Mouse (Mus musculus) hindbrain, embryonic 15.5 days (tissue): ENCODE data around the gene Osm. TPM values are rescaled to one million over a fixed set of nuclear protein-coding genes. Genes with fewer than 3 reads are reported as not detected.

Experiments used
- ATAC-seq: fragments of 200-750 bp; cut with Nextera tagmentation; 2 replicates; pipeline ENCODE4 v1.8.0; 2017; ENCODE audit warnings: low read depth, moderate number of reproducible peaks, moderate TSS enrichment; ENCODE audit not compliant: low FRiP score
- H3K27ac ChIP-seq: fragments of 300-500 bp; sonication (generic); replicated peaks from 2 replicates; pipeline ENCODE4 v1.5.1; 2015; ENCODE audit warnings: mild to moderate bottlenecking, inconsistent platforms
- H3K27me3 ChIP-seq: fragments of 300-500 bp; sonication (generic); 2 replicates; pipeline ENCODE4 v1.6.1; 2015; ENCODE audit warnings: control low read depth, inconsistent platforms
- H3K36me3 ChIP-seq: fragments of 300-500 bp; sonication (generic); 2 replicates; pipeline ENCODE4 v1.6.1; 2015; ENCODE audit warnings: control low read depth, inconsistent platforms
- H3K4me1 ChIP-seq: fragments of 300-500 bp; sonication (generic); replicated peaks from 2 replicates; pipeline ENCODE4 v1.6.1; 2015; ENCODE audit warnings: control low read depth, inconsistent platforms
- H3K4me2 ChIP-seq: fragments of 300-500 bp; sonication (generic); 2 replicates; pipeline ENCODE4 v1.6.1; 2015; ENCODE audit warnings: moderate library complexity, mild to moderate bottlenecking, inconsistent platforms
- H3K4me3 ChIP-seq: fragments of 300-500 bp; sonication (generic); 2 replicates; pipeline ENCODE4 v1.5.1; 2015; ENCODE audit warnings: mild to moderate bottlenecking, inconsistent platforms
- H3K9ac ChIP-seq: fragments of 300-500 bp; sonication (generic); 2 replicates; pipeline ENCODE4 v1.6.1; 2015; ENCODE audit warnings: inconsistent platforms
- H3K9me3 ChIP-seq: fragments of 300-500 bp; sonication (generic); 2 replicates; pipeline ENCODE4 v1.6.1; 2016; ENCODE audit warnings: control low read depth, inconsistent platforms
- WGBS: fragments of 180-500 bp; shearing (Covaris S2); methylation state at CpG from one replicate; pipeline ENCODE4 v1.1.7; 2015; 5-methylcytosine and 5-hydroxymethylcytosine counted together
- polyA plus RNA-seq: library from polyadenylated mRNA; unstranded; fragments of >200 nt; fragmentation: Nextera tagmentation; extraction: Ambion mirVana; gene quantifications from 2 replicates; pipeline ENCODE4 v1.2.1, GENCODE M21; 2015

The Osm gene
- polyA plus RNA-seq, 1 experiment from 2014 or later = not detected

GRCm38 (mm10) chr11:4229841-4230240, 6.4 kb upstream of the Osm start:
- Histone ChIP-seq H3K9me3 (no peaks in the 10 kb centered on the region), H3K9ac (no peak overlapping the region), H3K36me3 (no peaks in the 10 kb centered on the region), H3K27me3 (no peaks in the 10 kb centered on the region), H3K4me3 (no peak overlapping the region), H3K27ac (no peak overlapping the region), H3K4me1 (no peaks in the 10 kb centered on the region), H3K4me2 (no peak overlapping the region)
- ATAC-seq = no peak
- WGBS = 77% methylated on average over 4 of the region's 4 CpGs

GRCm38 (mm10) chr11:4231435-4231834, 4.8 kb upstream of the Osm start:
- no peaks in the 10 kb centered on the region for H3K4me1 ChIP-seq
- H3K9ac ChIP-seq = no peak overlapping the region
- no peaks in the 10 kb centered on the region for H3K36me3 ChIP-seq
- no peak overlapping the region for H3K4me3 ChIP-seq
- ATAC-seq = no peak
- no peak overlapping the region for H3K27ac ChIP-seq
- no peaks in the 10 kb centered on the region for H3K9me3 ChIP-seq
- WGBS = 93% methylated on average over 2 of the region's 2 CpGs
- H3K4me2 ChIP-seq = no peak overlapping the region
- no peaks in the 10 kb centered on the region for H3K27me3 ChIP-seq

- no peak for ATAC-seq
- Histone ChIP-seq H3K27me3 (no peaks in the 10 kb centered on the region), H3K4me2 (no peak overlapping the region), H3K4me3 (no peak overlapping the region), H3K9me3 (no peaks in the 10 kb centered on the region), H3K4me1 (no peaks in the 10 kb centered on the region), H3K27ac (no peak overlapping the region), H3K9ac (no peak overlapping the region), H3K36me3 (no peaks in the 10 kb centered on the region)
- 75% methylated on average over 12 of the region's 12 CpGs for WGBS
Measured at GRCm38 (mm10) chr11:4232644-4233043, 3.6 kb upstream of the Osm start.

- 88% methylated on average over 6 of the region's 6 CpGs for WGBS
- ATAC-seq = no peak
- Histone ChIP-seq H3K4me1 (no peaks in the 10 kb centered on the region), H3K36me3 (no peaks in the 10 kb centered on the region), H3K9ac (no peak overlapping the region), H3K27me3 (no peaks in the 10 kb centered on the region), H3K4me2 (no peak overlapping the region), H3K4me3 (no peak overlapping the region), H3K9me3 (no peaks in the 10 kb centered on the region), H3K27ac (no peak overlapping the region)
Measured at GRCm38 (mm10) chr11:4235052-4235655, 1.1 kb upstream of the Osm start.

GRCm38 (mm10) chr11:4236546-4237067, 387 bp downstream of the Osm start:
- H3K4me1 ChIP-seq = no peaks in the 10 kb centered on the region
- no peak for ATAC-seq
- H3K9ac ChIP-seq = no peak overlapping the region
- 92% methylated on average over 21 of the region's 21 CpGs for WGBS
- H3K4me2 ChIP-seq = no peak overlapping the region
- H3K9me3 ChIP-seq = no peaks in the 10 kb centered on the region
- no peak overlapping the region for H3K4me3 ChIP-seq
- no peak overlapping the region for H3K27ac ChIP-seq
- H3K36me3 ChIP-seq = no peaks in the 10 kb centered on the region
- no peaks in the 10 kb centered on the region for H3K27me3 ChIP-seq

- no peak for ATAC-seq
- no peaks in the 10 kb centered on the region for H3K36me3 ChIP-seq
- no peaks in the 10 kb centered on the region for H3K4me1 ChIP-seq
- no peak overlapping the region for H3K27ac ChIP-seq
- no peaks in the 10 kb centered on the region for H3K27me3 ChIP-seq
- no peak overlapping the region for H3K9ac ChIP-seq
- H3K9me3 ChIP-seq = no peaks in the 10 kb centered on the region
- 83% methylated on average over 18 of the region's 18 CpGs for WGBS
- H3K4me3 ChIP-seq = no peak overlapping the region
- no peak overlapping the region for H3K4me2 ChIP-seq
Measured at GRCm38 (mm10) chr11:4237389-4237912, 1.2 kb downstream of the Osm start.

GRCm38 (mm10) chr11:4238167-4238566, 1.9 kb downstream of the Osm start:
- Histone ChIP-seq H3K4me1 (no peaks in the 10 kb centered on the region), H3K4me3 (no peak overlapping the region), H3K9ac (no peak overlapping the region), H3K9me3 (no peaks in the 10 kb centered on the region), H3K4me2 (no peak overlapping the region), H3K27me3 (no peaks in the 10 kb centered on the region), H3K36me3 (no peaks in the 10 kb centered on the region), H3K27ac (no peak overlapping the region)
- no peak for ATAC-seq
- 90% methylated on average over 6 of the region's 6 CpGs for WGBS

- ATAC-seq = no peak
- WGBS = 92% methylated on average over 23 of the region's 23 CpGs
- Histone ChIP-seq H3K9ac (no peak overlapping the region), H3K27ac (no peak overlapping the region), H3K4me1 (no peaks in the 10 kb centered on the region), H3K4me2 (no peak overlapping the region), H3K36me3 (no peaks in the 10 kb centered on the region), H3K4me3 (no peak overlapping the region), H3K27me3 (no peaks in the 10 kb centered on the region), H3K9me3 (no peaks in the 10 kb centered on the region)
Measured at GRCm38 (mm10) chr11:4239691-4240090, 3.5 kb downstream of the Osm start.

GRCm38 (mm10) chr11:4240151-4240550, 3.9 kb downstream of the Osm start:
- H3K9me3 ChIP-seq = no peaks in the 10 kb centered on the region
- WGBS = 74% methylated on average over 7 of the region's 7 CpGs
- no peaks in the 10 kb centered on the region for H3K27me3 ChIP-seq
- no peak overlapping the region for H3K4me3 ChIP-seq
- H3K36me3 ChIP-seq = no peaks in the 10 kb centered on the region
- H3K4me2 ChIP-seq = no peak overlapping the region
- H3K27ac ChIP-seq = no peak overlapping the region
- H3K9ac ChIP-seq = no peak overlapping the region
- H3K4me1 ChIP-seq = no peaks in the 10 kb centered on the region
- ATAC-seq = no peak

GRCm38 (mm10) chr11:4241180-4241579, 5.0 kb downstream of the Osm start:
- Histone ChIP-seq H3K4me2 (no peak overlapping the region), H3K9ac (no peak overlapping the region), H3K36me3 (no peaks in the 10 kb centered on the region), H3K27ac (no peak overlapping the region), H3K27me3 (no peaks in the 10 kb centered on the region), H3K4me3 (no peak overlapping the region), H3K9me3 (no peaks in the 10 kb centered on the region), H3K4me1 (no peaks in the 10 kb centered on the region)
- 79% methylated on average over 4 of the region's 4 CpGs for WGBS
- no peak for ATAC-seq

GRCm38 (mm10) chr11:4246126-4246525, 9.9 kb downstream of the Osm start:
- no peaks in the 10 kb centered on the region for H3K9me3 ChIP-seq
- no peak overlapping the region for H3K27ac ChIP-seq
- no peaks in the 10 kb centered on the region for H3K27me3 ChIP-seq
- no peak overlapping the region for H3K4me2 ChIP-seq
- 78% methylated on average over 6 of the region's 6 CpGs for WGBS
- H3K36me3 ChIP-seq = no peaks in the 10 kb centered on the region
- no peaks in the 10 kb centered on the region for H3K4me1 ChIP-seq
- no peak overlapping the region for H3K9ac ChIP-seq
- no peak overlapping the region for H3K4me3 ChIP-seq
- no peak for ATAC-seq

- Histone ChIP-seq H3K27ac (no peak overlapping the region), H3K36me3 (no peaks in the 10 kb centered on the region), H3K27me3 (no peaks in the 10 kb centered on the region), H3K9ac (no peak overlapping the region), H3K9me3 (no peaks in the 10 kb centered on the region), H3K4me2 (no peak overlapping the region), H3K4me3 (no peak overlapping the region), H3K4me1 (no peaks in the 10 kb centered on the region)
- 82% methylated on average over 4 of the region's 4 CpGs for WGBS
- no peak for ATAC-seq
Measured at GRCm38 (mm10) chr11:4246623-4247022, 10.4 kb downstream of the Osm start.
